Mouse (Mus musculus) frontal cortex, postnatal 10 days (tissue): Measurements from ENCODE around the gene Paqr7.
"Not testable (repeated sequence)": the region's sequence is repeated elsewhere in the genome, so short reads cannot be mapped to it uniquely, and the experiment has no call there.

Experiments
- DNase-seq, 2 experiments: peaks; one replicate each; pipeline ENCODE4 v3.0.0; 2022; ENCODE audit warnings: low spot score in 2 of 2, mixed read lengths in 1 of 2

Paqr7 gene

GRCm38 (mm10) chr4:134471469-134471868 is 25.0 kb upstream of the Paqr7 start:
- DNase-seq: no peak

GRCm38 (mm10) chr4:134473764-134474163 is 22.7 kb upstream of the Paqr7 start:
- peak in 1 of 2 experiments; percentile 20 for DNase-seq

- peak in 1 of 2 experiments; percentile 11 for DNase-seq
Observed at GRCm38 (mm10) chr4:134474240-134474639, 22.3 kb upstream of the Paqr7 start.

GRCm38 (mm10) chr4:134476899-134477298 is 19.6 kb upstream of the Paqr7 start:
- no peak for DNase-seq

- DNase-seq: peak; percentile 78 to 90
Observed at GRCm38 (mm10) chr4:134478031-134478430, 18.5 kb upstream of the Paqr7 start.

- no peak for DNase-seq
Observed at GRCm38 (mm10) chr4:134479839-134480238, 16.7 kb upstream of the Paqr7 start.

- DNase-seq: peak in 1 of 2 experiments; percentile 67
Observed at GRCm38 (mm10) chr4:134480864-134481263, 15.6 kb upstream of the Paqr7 start.

- DNase-seq: no peak
Observed at GRCm38 (mm10) chr4:134481270-134481669, 15.2 kb upstream of the Paqr7 start.

- peak in 1 of 2 experiments; percentile 4 for DNase-seq
Observed at GRCm38 (mm10) chr4:134482442-134482841, 14.1 kb upstream of the Paqr7 start.

GRCm38 (mm10) chr4:134483078-134483688 is 13.3 kb upstream of the Paqr7 start:
- DNase-seq: no peak

GRCm38 (mm10) chr4:134483696-134484095 is 12.8 kb upstream of the Paqr7 start:
- DNase-seq: peak in 1 of 2 experiments; percentile 5

GRCm38 (mm10) chr4:134484231-134484630 is 12.3 kb upstream of the Paqr7 start:
- DNase-seq: no peak

GRCm38 (mm10) chr4:134485151-134485900 is 11.2 kb upstream of the Paqr7 start:
- DNase-seq: peak in 1 of 2 experiments; percentile 4

- DNase-seq: no peak
Observed at GRCm38 (mm10) chr4:134488211-134488610, 8.3 kb upstream of the Paqr7 start.

- DNase-seq: no peak
Observed at GRCm38 (mm10) chr4:134489986-134490665, 6.4 kb upstream of the Paqr7 start.

- peak in 1 of 2 experiments; percentile 43 for DNase-seq
Observed at GRCm38 (mm10) chr4:134491716-134492115, 4.8 kb upstream of the Paqr7 start.

- DNase-seq: not testable (repeated sequence)
Observed at GRCm38 (mm10) chr4:134494161-134494560, 2.3 kb upstream of the Paqr7 start.

- DNase-seq: no peak
Observed at GRCm38 (mm10) chr4:134494780-134495545, 1.5 kb upstream of the Paqr7 start.

- DNase-seq: no peak
Observed at GRCm38 (mm10) chr4:134495546-134495923, 962 bp upstream of the Paqr7 start.

- no peak for DNase-seq
Observed at GRCm38 (mm10) chr4:134497223-134497622, 726 bp downstream of the Paqr7 start.

GRCm38 (mm10) chr4:134497986-134498731 is 1.7 kb downstream of the Paqr7 start:
- DNase-seq: no peak
